Mouse (Mus musculus) hindbrain, postnatal 0 days (tissue): ENCODE measurements around the gene Atp1a3. TPM values are rescaled to one million over a fixed set of nuclear protein-coding genes. Genes with fewer than 3 reads are reported as not detected.

Source experiments
- ATAC-seq: fragments of 200-750 bp; cut with Nextera tagmentation; 2 replicates; pipeline ENCODE4 v1.8.0; 2017; ENCODE audit warnings: mild to moderate bottlenecking, moderate TSS enrichment, moderate library complexity
- DNase-seq: peaks from one replicate; pipeline ENCODE4 v3.0.0-alpha.2; 2015; ENCODE audit warnings: low spot score
- H3K27ac ChIP-seq: fragments of 300-500 bp; sonication (generic); 2 replicates; pipeline ENCODE4 v1.5.1; 2014; ENCODE audit warnings: mild to moderate bottlenecking
- H3K27me3 ChIP-seq: fragments of 300-500 bp; sonication (generic); 2 replicates; pipeline ENCODE4 v1.6.1; 2014; ENCODE audit warnings: low read length, mixed read lengths; ENCODE audit not compliant: insufficient read depth
- H3K36me3 ChIP-seq: fragments of 300-500 bp; sonication (generic); 2 replicates; pipeline ENCODE4 v1.6.1; 2014; ENCODE audit warnings: low read length, mixed read lengths; ENCODE audit not compliant: insufficient read depth
- H3K4me1 ChIP-seq: fragments of 300-500 bp; sonication (generic); 2 replicates; pipeline ENCODE4 v1.6.1; 2014; ENCODE audit warnings: antibody characterized with exemption, low read length, mixed read lengths; ENCODE audit not compliant: insufficient read depth
- H3K4me2 ChIP-seq: fragments of 300-500 bp; sonication (generic); 2 replicates; pipeline ENCODE4 v1.6.1; 2014; ENCODE audit warnings: low read depth, mild to moderate bottlenecking, low read length, moderate library complexity, mixed read lengths
- H3K4me3 ChIP-seq: fragments of 300-500 bp; sonication (generic); 2 replicates; pipeline ENCODE4 v1.5.1; 2014; ENCODE audit warnings: low read length
- H3K9ac ChIP-seq: fragments of 300-500 bp; sonication (generic); replicated peaks from 2 replicates; pipeline ENCODE4 v1.6.1; 2014; ENCODE audit warnings: mild to moderate bottlenecking, low read length, moderate library complexity, mixed read lengths
- H3K9me3 ChIP-seq: fragments of 300-500 bp; sonication (generic); 2 replicates; pipeline ENCODE4 v1.6.1; 2016; ENCODE audit warnings: low read length, mixed read lengths
- CTCF ChIP-seq: IDR thresholded peaks from 2 replicates; pipeline ENCODE4 v1.5.1; 2016; ENCODE audit warnings: antibody characterized with exemption, control low read depth, low read depth
- WGBS: fragments of 180-500 bp; shearing (Covaris S2); extraction: QIAGEN DNeasy Blood & Tissue Kit; methylation state at CpG from one replicate; pipeline ENCODE4 v1.1.7; 2014; 5-methylcytosine and 5-hydroxymethylcytosine counted together
- polyA plus RNA-seq: library from polyadenylated mRNA; unstranded; fragments of >200 nt; fragmentation: Nextera tagmentation; extraction: Ambion mirVana; gene quantifications from 2 replicates; pipeline ENCODE4 v1.2.1, GENCODE M21; 2015
- total RNA-seq: library from RNA; depleted of rRNA; stranded (reverse); fragments of >200 nt; gene quantifications from 2 replicates; pipeline ENCODE4 v1.2.3, GENCODE M21; 2014

Gene Atp1a3
- total and polyA plus RNA-seq, 2 experiments from 2014 or later, result 588 to 730 TPM

DNA sequence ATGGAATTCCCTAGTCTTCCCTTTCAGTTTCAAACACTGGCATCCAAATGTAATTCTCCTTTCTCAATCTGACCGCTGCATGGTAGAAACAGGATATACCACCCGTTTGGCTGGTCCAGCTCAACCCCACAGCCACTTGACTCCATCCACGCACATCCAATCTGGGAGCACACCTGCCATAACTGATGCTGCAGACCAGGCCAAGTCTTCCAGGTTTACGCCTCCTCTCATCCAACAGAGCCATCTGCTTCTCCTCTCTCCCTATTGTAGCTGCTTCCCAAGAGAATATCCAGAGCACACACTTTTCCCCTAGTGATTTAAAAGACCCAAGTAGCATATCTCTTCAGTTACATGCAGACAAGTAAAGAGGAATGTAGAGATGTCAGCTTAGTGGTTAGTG is 29.0 kb upstream of the Atp1a3 start:
- 83% methylated on average over 4 of the region's 4 CpGs for WGBS
- Histone ChIP-seq H3K9ac (no peak overlapping the region), H3K4me3 (no peak overlapping the region), H3K4me1 (no peaks in the 10 kb centered on the region), H3K36me3 (peaks cover 23% of the 10 kb centered on the region; the same call in 1 of the 2 replicates), H3K9me3 (no peaks in the 10 kb centered on the region), H3K27ac (no peak overlapping the region), H3K27me3 (no peaks in the 10 kb centered on the region), H3K4me2 (no peak overlapping the region)
- TF ChIP-seq CTCF, result no peak
- ATAC-seq (no peak), DNase-seq (no peak)

DNA sequence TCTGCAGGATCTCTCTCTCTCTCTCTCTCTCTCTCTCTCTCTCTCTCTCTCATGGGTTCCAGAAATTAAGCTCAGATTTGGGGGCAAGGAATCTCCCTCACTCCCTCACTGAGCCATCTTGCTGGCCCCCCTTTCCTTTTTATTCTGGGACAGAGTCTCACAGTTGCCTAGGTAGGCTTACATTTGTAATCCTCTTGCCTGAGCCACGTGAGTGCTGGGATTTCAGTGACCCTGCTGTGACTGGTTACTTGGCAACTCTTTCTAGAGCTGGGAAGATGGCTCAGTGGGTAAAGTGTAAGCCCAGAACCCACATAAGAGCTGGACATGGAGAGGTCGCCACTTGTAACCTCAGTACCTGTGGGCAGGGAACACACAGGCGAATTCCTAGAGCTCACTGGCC is 25.8 kb upstream of the Atp1a3 start:
- 57% methylated on average over 3 of the region's 3 CpGs for WGBS
- Histone ChIP-seq H3K4me3 (no peak overlapping the region), H3K4me1 (no peaks in the 10 kb centered on the region), H3K36me3 (peaks cover 22% of the 10 kb centered on the region; the same call in 1 of the 2 replicates), H3K9me3 (no peaks in the 10 kb centered on the region), H3K27ac (no peak overlapping the region), H3K27me3 (no peaks in the 10 kb centered on the region), H3K4me2 (no peak overlapping the region), H3K9ac (no peak overlapping the region)
- TF ChIP-seq CTCF, result no peak
- DNase-seq (no peak), ATAC-seq (no peak)

DNA sequence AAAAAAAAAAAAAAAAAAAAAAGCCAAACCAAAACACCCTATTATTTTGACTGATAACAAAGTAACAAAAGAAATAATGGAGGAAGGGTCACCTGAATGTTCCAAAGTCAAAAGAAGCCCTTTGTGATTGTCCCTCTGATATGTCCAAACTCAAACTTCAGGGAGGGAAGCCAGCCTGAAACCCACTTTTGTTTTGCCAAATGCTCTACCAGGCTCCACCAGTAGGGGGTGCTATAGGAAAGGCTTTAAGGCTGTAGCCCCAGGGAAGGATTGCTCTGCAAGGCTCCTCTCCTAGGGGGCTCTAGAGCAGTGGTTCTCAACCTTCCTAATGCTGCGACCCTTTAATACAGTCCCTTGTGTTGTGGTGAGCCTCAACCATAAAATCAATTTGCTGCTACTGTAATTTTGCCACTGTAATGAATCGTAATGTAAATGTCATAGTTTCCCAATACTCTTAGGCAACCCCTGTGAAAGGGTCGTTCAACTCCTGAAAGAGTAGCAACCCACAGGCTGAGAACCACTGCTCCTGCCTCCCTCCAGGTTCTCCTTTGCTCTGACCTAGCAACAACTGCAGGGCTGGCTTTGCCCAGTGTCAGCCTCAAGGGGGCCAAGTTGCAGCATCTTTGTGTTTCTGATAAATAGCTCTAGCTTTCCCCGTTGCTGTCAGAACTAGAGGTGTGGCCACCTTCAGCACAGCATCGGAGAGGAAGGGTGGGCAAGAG is 24.4 kb upstream of the Atp1a3 start:
- peaks cover 16% of the 10 kb centered on the region; the same call in 1 of the 2 replicates for H3K36me3 ChIP-seq
- TF ChIP-seq CTCF, result peak; percentile 85
- 25% methylated on average over 5 of the region's 5 CpGs for WGBS
- no peak overlapping the region for H3K4me3 ChIP-seq
- peak overlapping the region; percentile 70 for H3K27ac ChIP-seq
- H3K27me3 ChIP-seq, result no peaks in the 10 kb centered on the region
- no peak overlapping the region for H3K9ac ChIP-seq
- peak; percentile 62; the same call in 1 of the 2 replicates for ATAC-seq
- no peaks in the 10 kb centered on the region for H3K9me3 ChIP-seq
- no peak overlapping the region for H3K4me2 ChIP-seq
- H3K4me1 ChIP-seq, result no peaks in the 10 kb centered on the region
- peak; percentile 87 for DNase-seq

DNA sequence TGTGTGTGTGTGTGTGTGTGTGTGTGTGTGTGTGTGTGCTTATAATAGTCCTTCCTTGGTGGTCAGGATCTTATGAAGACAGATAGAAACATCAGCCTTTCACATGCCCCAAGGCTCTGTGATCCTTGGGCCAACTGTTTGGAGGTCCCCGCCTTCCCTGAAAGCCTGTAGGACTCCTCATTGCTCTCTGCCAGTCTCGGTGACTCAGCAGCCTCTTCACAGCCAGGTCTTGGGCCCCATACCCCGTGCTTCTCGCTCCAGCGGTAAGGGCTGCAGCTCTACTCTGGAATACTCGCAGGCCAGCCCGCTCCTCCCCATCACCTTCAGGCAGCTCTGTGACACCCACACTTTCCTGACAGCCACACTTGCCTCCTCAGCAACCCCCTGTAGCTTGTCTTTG is 20.7 kb upstream of the Atp1a3 start:
- Histone ChIP-seq H3K4me1 (no peaks in the 10 kb centered on the region), H3K9ac (no peak overlapping the region), H3K4me2 (no peak overlapping the region), H3K9me3 (no peaks in the 10 kb centered on the region), H3K4me3 (no peak overlapping the region), H3K36me3 (peaks cover 32% of the 10 kb centered on the region; the same call in 1 of the 2 replicates), H3K27me3 (no peaks in the 10 kb centered on the region), H3K27ac (no peak overlapping the region)
- TF ChIP-seq CTCF, result no peak
- no peak for DNase-seq
- 0 out of 2 replicates have a peak, but pooled peaks have one; percentile 2 for ATAC-seq
- 65% methylated on average over 7 of the region's 7 CpGs for WGBS

DNA sequence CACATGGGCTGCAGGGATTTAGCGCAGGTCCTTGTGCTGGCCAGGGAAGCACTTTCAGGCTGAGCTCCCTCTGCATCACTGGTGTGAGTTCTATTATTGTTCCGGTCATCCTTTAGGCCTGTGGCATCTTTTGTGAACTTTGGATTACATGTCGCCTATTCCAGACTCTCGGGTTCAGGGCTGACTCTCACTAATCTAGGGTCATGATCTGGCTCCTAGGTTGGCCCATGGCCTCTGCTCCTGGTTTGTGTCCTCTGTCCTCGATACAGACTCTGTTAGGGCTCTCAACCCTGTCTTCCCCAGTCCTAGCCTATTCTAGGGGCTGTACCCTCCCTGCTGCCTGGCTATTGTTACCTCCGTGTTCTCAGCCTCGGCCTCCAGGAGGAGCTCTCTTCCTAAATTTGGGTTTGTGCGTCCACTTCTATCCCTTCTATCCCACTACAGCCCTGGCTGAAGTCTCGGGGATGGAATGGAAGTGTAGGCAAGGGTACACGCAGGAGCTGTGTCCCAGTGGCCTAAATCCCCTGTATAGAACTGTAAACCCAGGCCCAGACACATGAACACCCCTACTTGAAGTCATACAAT is 20.2 kb upstream of the Atp1a3 start:
- no peak overlapping the region for H3K9ac ChIP-seq
- H3K4me3 ChIP-seq, result no peak overlapping the region
- H3K27ac ChIP-seq, result no peak overlapping the region
- ATAC-seq, result 0 out of 2 replicates have a peak, but pooled peaks have one; percentile 3
- no peaks in the 10 kb centered on the region for H3K9me3 ChIP-seq
- no peaks in the 10 kb centered on the region for H3K27me3 ChIP-seq
- WGBS, result 59% methylated on average over 10 of the region's 10 CpGs
- no peak overlapping the region for H3K4me2 ChIP-seq
- peaks cover 36% of the 10 kb centered on the region; the same call in 1 of the 2 replicates for H3K36me3 ChIP-seq
- H3K4me1 ChIP-seq, result no peaks in the 10 kb centered on the region
- no peak for DNase-seq
- peak; percentile 50 for TF ChIP-seq CTCF

DNA sequence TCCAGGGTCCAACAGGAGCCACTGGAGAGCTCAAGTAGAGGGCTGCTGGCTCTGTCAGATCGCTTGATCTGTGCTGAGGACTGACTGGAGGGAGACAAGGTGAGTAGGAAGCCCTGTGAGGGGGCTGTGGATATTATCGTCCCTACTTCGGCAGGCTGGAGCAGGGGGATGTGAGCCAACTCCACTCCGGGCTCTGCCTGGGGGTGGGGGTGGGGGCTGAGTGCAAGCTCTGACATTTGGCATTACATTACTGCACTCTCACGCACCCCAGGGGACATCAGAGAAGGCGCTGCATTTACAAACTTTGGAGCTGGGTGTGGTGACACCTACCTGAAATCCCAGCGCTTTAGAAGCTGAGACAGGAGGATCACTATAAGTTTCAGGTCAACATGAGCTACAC is 5.8 kb upstream of the Atp1a3 start:
- ATAC-seq (no peak), DNase-seq (no peak)
- Histone ChIP-seq H3K27ac (no peak overlapping the region), H3K4me1 (peaks cover 28% of the 10 kb centered on the region), H3K4me3 (no peak overlapping the region), H3K9ac (no peak overlapping the region), H3K27me3 (no peaks in the 10 kb centered on the region), H3K9me3 (no peaks in the 10 kb centered on the region), H3K4me2 (no peak overlapping the region), H3K36me3 (peaks cover 18% of the 10 kb centered on the region; the same call in 1 of the 2 replicates)
- TF ChIP-seq CTCF, result no peak
- 71% methylated on average over 7 of the region's 7 CpGs for WGBS
